Mouse (Mus musculus) thymus, adult 2 months (tissue): Measurements from ENCODE around the gene Mapre3.

Experiments
- CTCF ChIP-seq: fragments of 200-500 bp; IDR thresholded peaks from 2 replicates; pipeline ENCODE4 v1.5.1; 2012; ENCODE audit warnings: mild to moderate bottlenecking, control low read depth, low read length, moderate library complexity, borderline replicate concordance; ENCODE audit not compliant: control insufficient read depth, poor library complexity, insufficient read depth; ENCODE audit errors: extremely low read depth
- POLR2A ChIP-seq: fragments of 200-500 bp; IDR thresholded peaks from 2 replicates; pipeline ENCODE4 v1.6.1; 2012; ENCODE audit warnings: mild to moderate bottlenecking, low read length, control low read depth, moderate library complexity; ENCODE audit not compliant: control insufficient read depth, poor library complexity, insufficient read depth; ENCODE audit errors: extremely low read depth

GRCm38 (mm10) chr5:30841896-30842295 is 27.5 kb downstream of the Mapre3 start:
- TF ChIP-seq POLR2A, result no peak
- no peak for TF ChIP-seq CTCF
